Mouse (Mus musculus) stomach, postnatal 0 days (tissue): ENCODE results near the gene Tmem129.

ENCODE experiments used
- CTCF ChIP-seq: IDR thresholded peaks from 2 replicates; pipeline ENCODE4 v1.5.1; 2016; ENCODE audit warnings: antibody characterized with exemption, low read depth, mild to moderate bottlenecking, moderate library complexity
- EP300 ChIP-seq: optimal IDR thresholded peaks from 2 replicates; pipeline ENCODE3; 2016; ENCODE audit warnings: antibody characterized with exemption

GRCm38 (mm10) chr5:33635361-33635760 lies 22.9 kb downstream of the Tmem129 start:
- no peak for TF ChIP-seq CTCF
- TF ChIP-seq EP300: no peak
